Mouse (Mus musculus): Measurements from ENCODE around the gene Cdk9. TPM values are rescaled to one million over a fixed set of nuclear protein-coding genes. Genes with fewer than 3 reads are reported as not detected.

Cdk9 gene
- total and polyA plus RNA-seq, 3 experiments: 30.9 to 125 TPM; not detected in 1

DNA sequence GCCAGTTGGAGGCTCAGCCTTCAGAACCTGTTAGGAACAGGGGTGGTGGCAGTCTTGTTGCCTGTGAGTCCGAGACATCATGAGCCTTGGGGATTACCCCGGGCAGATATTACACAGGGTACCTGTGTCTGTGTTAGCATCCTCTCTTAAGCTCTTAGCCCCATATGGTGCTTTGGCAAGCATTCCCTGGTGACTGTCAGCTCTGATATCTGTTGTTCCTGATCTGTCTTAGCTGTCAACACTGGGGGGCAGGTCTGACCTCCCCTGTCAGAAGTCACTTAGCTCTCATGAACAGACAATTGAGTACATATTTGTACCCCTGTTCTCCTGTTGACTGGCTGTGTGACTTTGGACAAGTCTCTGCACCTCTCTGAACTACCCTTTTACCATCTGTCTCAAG, 46.1 kb upstream of the Cdk9 start:
- Histone ChIP-seq H3K9ac (ENCODE audit: control insufficient read depth, low read depth, low read length, poor library complexity, severe bottlenecking) (no peak overlapping the region), H3K4me1 (ENCODE audit: control insufficient read depth in 1 of 2, insufficient read depth in 2 of 2, low read length in 2 of 2) (no peaks in the 10 kb centered on the region; a peak in 1 of 4 replicates), H3K27ac (ENCODE audit: control insufficient read depth, low read depth, low read length) (no peak overlapping the region), H3K4me3 (ENCODE audit: control insufficient read depth in 1 of 2, insufficient read depth in 1 of 2, low read depth in 2 of 2, low read length in 2 of 2) (no peak overlapping the region), H3K36me3 (ENCODE audit: control insufficient read depth in 1 of 2, insufficient read depth in 2 of 2, low read length in 2 of 2) (peaks cover 0 to 4% of the 10 kb centered on the region in 2 experiments; a peak in 2 of 4 replicates), H3K9me3 (replicated peaks; ENCODE audit: insufficient read depth, low read length) (no peaks in the 10 kb centered on the region), H3K27me3 (ENCODE audit: control insufficient read depth in 1 of 2, insufficient read depth in 2 of 2, low read length in 2 of 2) (no peaks in the 10 kb centered on the region), H3K79me2 (ENCODE audit: control insufficient read depth, insufficient read depth, low read length, poor library complexity) (peaks cover 2% of the 10 kb centered on the region; the same call in 1 of the 2 replicates)
- DNase-seq (ENCODE audit: low read depth, low spot score): no peak
- no peak for TF ChIP-seq CHD1 (IDR thresholded peaks at IDR 0.05; ENCODE audit: low read depth, low read length)
- TF ChIP-seq SIN3A (IDR thresholded peaks at IDR 0.05; ENCODE audit: low read length): no peak
- TF ChIP-seq USF1 (IDR thresholded peaks at IDR 0.05; ENCODE audit: low read depth, low read length): no peak
- TF ChIP-seq HCFC1 (IDR thresholded peaks at IDR 0.05; ENCODE audit: low read depth, low read length): no peak
- TF ChIP-seq BHLHE40 (IDR thresholded peaks at IDR 0.05; ENCODE audit: borderline replicate concordance, low read depth, low read length): no peak
- no peak for TF ChIP-seq RAD21 (IDR thresholded peaks at IDR 0.05; ENCODE audit: low read depth, low read length)
- TF ChIP-seq GATA1 (IDR thresholded peaks at IDR 0.05; ENCODE audit: low read depth, low read length): no peak
- no peak for TF ChIP-seq KAT2A (conservative IDR thresholded peaks at IDR 0.05; ENCODE audit: low read depth, low read length)
- TF ChIP-seq CHD2 (IDR thresholded peaks at IDR 0.05; ENCODE audit: low read length): no peak
- TF ChIP-seq MAZ (IDR thresholded peaks at IDR 0.05; ENCODE audit: low read depth, low read length): no peak
- TF ChIP-seq ETS1 (IDR thresholded peaks at IDR 0.05; ENCODE audit: low read depth, low read length): no peak
- no peak for TF ChIP-seq POLR2AphosphoS2 (IDR thresholded peaks at IDR 0.05; ENCODE audit: low read length)
- TF ChIP-seq NELFE (IDR thresholded peaks at IDR 0.05; ENCODE audit: low read depth, low read length): no peak
- TF ChIP-seq TCF12 (IDR thresholded peaks at IDR 0.05; ENCODE audit: low read depth, low read length): no peak

DNA sequence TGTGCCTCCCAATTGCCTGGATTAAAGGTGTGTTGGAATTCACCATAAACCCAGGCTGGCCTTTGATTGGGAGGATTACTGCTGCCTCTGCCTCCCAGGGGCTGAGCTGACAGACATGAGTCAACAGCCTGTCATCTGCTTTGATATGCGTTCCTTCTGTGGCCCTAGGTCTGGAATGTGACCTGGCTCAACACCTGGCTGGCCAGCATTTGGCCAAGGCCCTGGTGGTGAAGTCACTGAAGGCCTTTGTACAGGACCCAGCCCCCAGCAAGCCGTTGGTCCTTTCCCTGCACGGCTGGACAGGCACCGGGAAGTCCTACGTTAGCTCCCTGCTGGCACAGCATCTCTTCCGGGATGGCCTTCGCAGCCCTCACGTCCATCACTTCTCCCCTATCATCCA, 45.6 kb upstream of the Cdk9 start:
- Histone ChIP-seq H3K36me3 (ENCODE audit: control insufficient read depth in 1 of 2, insufficient read depth in 2 of 2, low read length in 2 of 2) (peaks cover 0 to 4% of the 10 kb centered on the region in 2 experiments; a peak in 2 of 4 replicates), H3K4me3 (ENCODE audit: control insufficient read depth in 1 of 2, insufficient read depth in 1 of 2, low read depth in 2 of 2, low read length in 2 of 2) (no peak overlapping the region), H3K27ac (ENCODE audit: control insufficient read depth, low read depth, low read length) (no peak overlapping the region), H3K79me2 (ENCODE audit: control insufficient read depth, insufficient read depth, low read length, poor library complexity) (peaks cover 2% of the 10 kb centered on the region; the same call in 1 of the 2 replicates), H3K27me3 (ENCODE audit: control insufficient read depth in 1 of 2, insufficient read depth in 2 of 2, low read length in 2 of 2) (no peaks in the 10 kb centered on the region), H3K9ac (ENCODE audit: control insufficient read depth, low read depth, low read length, poor library complexity, severe bottlenecking) (no peak overlapping the region), H3K9me3 (replicated peaks; ENCODE audit: insufficient read depth, low read length) (no peaks in the 10 kb centered on the region), H3K4me1 (ENCODE audit: control insufficient read depth in 1 of 2, insufficient read depth in 2 of 2, low read length in 2 of 2) (no peaks in the 10 kb centered on the region; a peak in 1 of 4 replicates)
- no peak for DNase-seq (ENCODE audit: low read depth, low spot score)
- no peak for TF ChIP-seq TCF12 (IDR thresholded peaks at IDR 0.05; ENCODE audit: low read depth, low read length)
- no peak for TF ChIP-seq ZNF384 (IDR thresholded peaks at IDR 0.05; ENCODE audit: low read depth, low read length)
- no peak for TF ChIP-seq MEF2A (IDR thresholded peaks at IDR 0.05; ENCODE audit: extremely low read depth, insufficient replicate concordance, low read depth, low read length, poor library complexity, severe bottlenecking)
- no peak for TF ChIP-seq CHD2 (IDR thresholded peaks at IDR 0.05; ENCODE audit: low read length)
- no peak for TF ChIP-seq ELF1 (IDR thresholded peaks at IDR 0.05; ENCODE audit: low read depth, low read length)
- no peak for TF ChIP-seq TBP (IDR thresholded peaks at IDR 0.05; ENCODE audit: low read depth, low read length)
- no peak for TF ChIP-seq KAT2A (conservative IDR thresholded peaks at IDR 0.05; ENCODE audit: low read depth, low read length)
- TF ChIP-seq TAL1 (IDR thresholded peaks at IDR 0.05; ENCODE audit: low read length): no peak
- TF ChIP-seq NRF1 (IDR thresholded peaks at IDR 0.05; ENCODE audit: insufficient read depth, low read depth, low read length, poor library complexity, severe bottlenecking): no peak
